Mouse (Mus musculus): Measurements from ENCODE around the gene Kri1. TPM values are rescaled to one million over a fixed set of nuclear protein-coding genes. Genes with fewer than 3 reads are reported as not detected.
"Not testable (repeated sequence)": the region's sequence is repeated elsewhere in the genome, so short reads cannot be mapped to it uniquely, and the experiment has no call there.

The Kri1 gene
- total and polyA plus RNA-seq, 3 experiments: 76.1 to 233 (median 199) TPM

- TF ChIP-seq POLR2A (IDR thresholded peaks at IDR 0.05; ENCODE audit: control insufficient read depth in 1 of 2, insufficient read depth in 1 of 2, low read depth in 1 of 2, low read length in 2 of 2, poor library complexity in 1 of 2) (peak in 1 of 2 experiments; percentile 35; a peak in 1 of 4 replicates), NRF1 (IDR thresholded peaks at IDR 0.05; ENCODE audit: insufficient read depth, low read depth, low read length, poor library complexity, severe bottlenecking) (0 out of 2 replicates have a peak, but pooled peaks have one; percentile 24)
Observed at GRCm38 (mm10) chr9:21328041-21328440, 40.3 kb upstream of the Kri1 start (continued).

GRCm38 (mm10) chr9:21327569-21327968, 39.8 kb upstream of the Kri1 start:
- Histone ChIP-seq H3K9me3 (replicated peaks; ENCODE audit: insufficient read depth, low read length) (no peaks in the 10 kb centered on the region), H3K4me3 (ENCODE audit: control insufficient read depth in 1 of 2, insufficient read depth in 1 of 2, low read depth in 2 of 2, low read length in 2 of 2) (no peak overlapping the region), H3K27me3 (ENCODE audit: control insufficient read depth in 1 of 2, insufficient read depth in 2 of 2, low read length in 2 of 2) (no peaks in the 10 kb centered on the region), H3K9ac (ENCODE audit: control insufficient read depth, low read depth, low read length, poor library complexity, severe bottlenecking) (0 out of 2 replicates have a peak overlapping the region, but pooled peaks have one; percentile 3), H3K36me3 (ENCODE audit: control insufficient read depth in 1 of 2, insufficient read depth in 2 of 2, low read length in 2 of 2) (peaks cover 0 to 13% of the 10 kb centered on the region in 2 experiments; a peak in 2 of 4 replicates), H3K4me1 (ENCODE audit: control insufficient read depth in 1 of 2, insufficient read depth in 2 of 2, low read length in 2 of 2) (peaks cover 15% of the 10 kb centered on the region in 2 experiments), H3K79me2 (ENCODE audit: control insufficient read depth, insufficient read depth, low read length, poor library complexity) (peaks cover 17% of the 10 kb centered on the region; the same call in 1 of the 2 replicates), H3K27ac (ENCODE audit: control insufficient read depth, low read depth, low read length) (0 out of 2 replicates have a peak overlapping the region, but pooled peaks have one; percentile 8)
- TF ChIP-seq NELFE (IDR thresholded peaks at IDR 0.05; ENCODE audit: low read depth, low read length): no peak
- TF ChIP-seq CTCF (IDR thresholded peaks at IDR 0.05 in 2 of 3, conservative IDR thresholded peaks at IDR 0.05 in 1 of 3; ENCODE audit: control insufficient read depth in 1 of 3, insufficient read depth in 1 of 3, low read depth in 2 of 3, low read length in 3 of 3, poor library complexity in 1 of 3, severe bottlenecking in 1 of 3): peak in 1 of 3 experiments; percentile 6; a peak in 1 of 6 replicates
- TF ChIP-seq RCOR1 (IDR thresholded peaks at IDR 0.05; ENCODE audit: low read depth, low read length): no peak
- TF ChIP-seq MAX (IDR thresholded peaks at IDR 0.05; ENCODE audit: low read length): no peak
- TF ChIP-seq USF1 (IDR thresholded peaks at IDR 0.05; ENCODE audit: low read depth, low read length): no peak
- no peak for TF ChIP-seq TBP (IDR thresholded peaks at IDR 0.05; ENCODE audit: low read depth, low read length)
- no peak for DNase-seq (ENCODE audit: low read depth, low spot score)

GRCm38 (mm10) chr9:21324269-21324668, 36.5 kb upstream of the Kri1 start:
- Histone ChIP-seq H3K27ac (ENCODE audit: control insufficient read depth, low read depth, low read length) (no peak overlapping the region), H3K9me3 (replicated peaks; ENCODE audit: insufficient read depth, low read length) (no peaks in the 10 kb centered on the region), H3K36me3 (ENCODE audit: control insufficient read depth in 1 of 2, insufficient read depth in 2 of 2, low read length in 2 of 2) (peaks cover 0 to 22% of the 10 kb centered on the region in 2 experiments; a peak in 2 of 4 replicates), H3K27me3 (ENCODE audit: control insufficient read depth in 1 of 2, insufficient read depth in 2 of 2, low read length in 2 of 2) (no peaks in the 10 kb centered on the region), H3K4me3 (ENCODE audit: control insufficient read depth in 1 of 2, insufficient read depth in 1 of 2, low read depth in 2 of 2, low read length in 2 of 2) (no peak overlapping the region), H3K4me1 (ENCODE audit: control insufficient read depth in 1 of 2, insufficient read depth in 2 of 2, low read length in 2 of 2) (peaks cover 24 to 25% of the 10 kb centered on the region in 2 experiments), H3K79me2 (ENCODE audit: control insufficient read depth, insufficient read depth, low read length, poor library complexity) (peaks cover 26% of the 10 kb centered on the region), H3K9ac (ENCODE audit: control insufficient read depth, low read depth, low read length, poor library complexity, severe bottlenecking) (no peak overlapping the region)
- TF ChIP-seq TAL1 (IDR thresholded peaks at IDR 0.05; ENCODE audit: low read length) (0 out of 2 replicates have a peak, but pooled peaks have one; percentile 5), RAD21 (IDR thresholded peaks at IDR 0.05; ENCODE audit: low read depth, low read length) (no peak), ZC3H11A (IDR thresholded peaks at IDR 0.05; ENCODE audit: low read depth, low read length) (no peak)
- DNase-seq (ENCODE audit: low read depth, low spot score): no peak

- not testable (repeated sequence) for H3K9ac ChIP-seq (ENCODE audit: control insufficient read depth, low read depth, low read length, poor library complexity, severe bottlenecking); H3K4me3 ChIP-seq (ENCODE audit: control insufficient read depth in 1 of 2, insufficient read depth in 1 of 2, low read depth in 2 of 2, low read length in 2 of 2); H3K27me3 ChIP-seq (ENCODE audit: control insufficient read depth in 1 of 2, insufficient read depth in 2 of 2, low read length in 2 of 2); H3K27ac ChIP-seq (ENCODE audit: control insufficient read depth, low read depth, low read length); DNase-seq (ENCODE audit: low read depth, low spot score); H3K9me3 ChIP-seq (replicated peaks; ENCODE audit: insufficient read depth, low read length)
- Histone ChIP-seq H3K4me1 (ENCODE audit: control insufficient read depth in 1 of 2, insufficient read depth in 2 of 2, low read length in 2 of 2) (peaks cover 22 to 28% of the 10 kb centered on the region in 2 experiments), H3K36me3 (ENCODE audit: control insufficient read depth in 1 of 2, insufficient read depth in 2 of 2, low read length in 2 of 2) (peaks cover 0 to 23% of the 10 kb centered on the region in 2 experiments; a peak in 2 of 4 replicates), H3K79me2 (ENCODE audit: control insufficient read depth, insufficient read depth, low read length, poor library complexity) (peaks cover 24% of the 10 kb centered on the region)
- peak; percentile 82 for TF ChIP-seq ZNF384 (IDR thresholded peaks at IDR 0.05; ENCODE audit: low read depth, low read length)
Observed at GRCm38 (mm10) chr9:21322917-21323297, 35.1 kb upstream of the Kri1 start.

Data from MEL (cell line).